Mouse (Mus musculus) G1E-ER4 (cell line): ENCODE results near the gene Gm42906. TPM values are rescaled to one million over a fixed set of nuclear protein-coding genes. Genes with fewer than 3 reads are reported as not detected.

Source experiments
- GATA1 ChIP-seq: IDR thresholded peaks from one replicate; pipeline ENCODE4 v1.8.0; 2012; ENCODE audit warnings: low read length, inconsistent platforms
- polyA plus RNA-seq: library from polyadenylated mRNA; stranded (reverse); fragments of >175 nt; gene quantifications from 2 replicates; pipeline ENCODE4 v1.2.3, GENCODE M21; 2012

The Gm42906 gene
- polyA plus RNA-seq, 1 experiment: not detected

GRCm38 (mm10) chr5:151023461-151023860, 404.5 kb downstream of the Gm42906 start:
- no peak for TF ChIP-seq GATA1

GRCm38 (mm10) chr5:151022939-151023338, 405.0 kb downstream of the Gm42906 start:
- no peak for TF ChIP-seq GATA1

DNA sequence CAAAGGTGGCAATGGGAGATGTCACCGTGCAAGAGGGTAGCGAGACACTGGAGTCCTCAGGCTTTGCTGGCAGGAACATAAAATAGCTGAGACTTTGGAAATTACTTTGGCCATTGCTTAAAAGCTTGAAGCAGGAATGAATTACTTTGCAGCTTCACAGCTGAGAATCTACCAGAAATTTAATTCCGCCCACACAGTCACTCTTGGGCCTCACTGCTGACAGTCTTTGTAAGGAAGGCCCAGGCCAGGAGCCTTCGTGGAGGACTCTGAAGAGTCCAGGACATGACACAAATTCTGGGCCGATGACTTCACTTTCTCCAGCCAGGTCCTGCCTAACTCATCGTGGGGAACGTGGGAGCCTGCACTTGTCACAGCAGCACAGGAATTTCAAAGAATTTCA, 405.9 kb downstream of the Gm42906 start:
- TF ChIP-seq GATA1: no peak

DNA sequence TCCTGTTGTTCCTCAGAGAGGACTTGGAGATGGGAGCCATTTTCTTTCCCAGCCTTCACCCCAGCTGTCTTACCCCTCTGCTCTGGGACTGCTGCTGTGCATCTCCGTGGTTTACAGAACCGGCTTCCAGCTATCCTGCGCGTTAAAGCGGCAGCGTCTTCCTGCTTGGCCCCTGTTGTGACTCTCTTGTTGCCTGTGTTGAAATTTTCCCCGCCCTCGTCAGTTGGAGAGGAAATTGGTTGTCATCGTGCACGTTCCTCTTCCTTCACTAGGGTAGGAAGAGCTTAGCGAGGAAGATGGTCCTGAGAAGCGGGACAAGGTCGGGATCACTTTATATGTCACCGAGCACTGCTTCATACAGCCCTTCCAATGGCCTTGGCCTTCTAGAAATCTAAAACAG, 407.1 kb downstream of the Gm42906 start:
- no peak for TF ChIP-seq GATA1

- no peak for TF ChIP-seq GATA1
These were observed 407.7 kb downstream of the Gm42906 start for GRCm38 (mm10) chr5:151020031-151020820.

GRCm38 (mm10) chr5:151018959-151019358, 409.0 kb downstream of the Gm42906 start:
- no peak for TF ChIP-seq GATA1

DNA sequence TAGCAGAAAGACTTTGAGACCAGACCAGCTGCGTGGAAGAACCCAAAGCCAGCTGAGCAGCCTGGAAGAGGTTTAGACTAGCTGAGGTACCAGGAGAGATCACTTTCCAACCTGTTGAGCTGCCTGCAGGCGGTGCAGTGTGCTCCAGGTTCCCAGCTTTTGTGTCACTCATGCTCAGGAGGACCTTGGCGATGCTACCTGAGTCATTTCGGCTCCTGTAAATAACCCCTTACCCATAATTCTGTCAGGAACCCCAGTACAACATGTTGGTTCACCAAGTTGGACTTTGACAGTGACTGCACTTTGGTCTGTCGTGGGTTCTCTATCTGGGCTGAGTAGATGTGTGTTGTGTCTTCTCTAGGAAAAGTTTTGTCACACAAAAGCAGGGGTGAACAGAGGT, 409.5 kb downstream of the Gm42906 start:
- no peak for TF ChIP-seq GATA1

Other genes starting within 250 kb of the Gm42906 start
- not detected in 2 replicates for gene Stard13, start 194.3 kb downstream of the Gm42906 start, polyA plus RNA-seq
- gene Vmn2r18, start 177.9 kb upstream of the Gm42906 start, polyA plus RNA-seq: not detected in 2 replicates
- 18.2 and 23.7 TPM in 2 replicates for gene Rfc3, start 223.1 kb upstream of the Gm42906 start, polyA plus RNA-seq